Mouse (Mus musculus) G1E-ER4 (cell line): ENCODE data around the gene Glrx. TPM values are rescaled to one million over a fixed set of nuclear protein-coding genes. Genes with fewer than 3 reads are reported as not detected.

Experiments used
- GATA1 ChIP-seq: IDR thresholded peaks from one replicate; pipeline ENCODE4 v1.8.0; 2012; ENCODE audit warnings: low read length, inconsistent platforms
- polyA plus RNA-seq: library from polyadenylated mRNA; stranded (reverse); fragments of >175 nt; gene quantifications from 2 replicates; pipeline ENCODE4 v1.2.3, GENCODE M21; 2012

Glrx gene
- 1.3 and 2.4 TPM in 2 replicates for polyA plus RNA-seq

DNA sequence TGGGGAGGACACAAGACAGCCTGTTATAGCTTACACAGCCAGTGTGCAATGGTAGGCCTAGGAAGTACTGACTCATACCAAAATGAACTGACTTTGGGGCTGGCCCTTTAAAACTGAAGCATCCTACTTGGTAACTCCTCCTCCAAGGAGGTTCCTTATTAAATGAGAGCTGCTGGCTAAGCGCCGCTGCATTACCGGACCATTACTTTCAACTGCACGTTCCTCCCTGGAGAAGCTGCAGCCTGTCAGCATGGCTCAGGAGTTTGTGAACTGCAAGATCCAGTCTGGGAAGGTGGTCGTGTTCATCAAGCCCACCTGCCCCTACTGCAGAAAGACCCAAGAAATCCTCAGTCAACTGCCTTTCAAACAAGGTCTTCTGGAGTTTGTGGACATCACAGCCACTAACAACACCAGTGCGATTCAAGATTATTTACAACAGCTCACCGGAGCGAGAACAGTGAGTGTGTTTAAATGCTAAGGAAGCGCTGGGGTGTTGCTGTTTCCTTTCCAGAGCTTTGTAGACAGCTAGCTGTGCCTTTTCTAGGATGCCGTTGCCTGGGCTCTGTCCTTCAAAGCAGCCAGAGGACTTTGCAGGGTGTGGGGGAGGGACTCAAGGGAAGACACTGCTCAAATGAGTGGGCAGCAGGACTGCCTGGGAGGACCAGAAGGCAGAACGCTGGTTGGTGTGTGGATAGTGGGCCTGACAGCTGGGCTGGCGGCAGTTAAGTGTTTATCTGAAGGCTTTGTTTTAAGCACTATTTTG is at the start of gene Glrx:
Gene Glrx, plus strand, starts transcription at position 150 of the 763 bp plus-strand sequence.
- TF ChIP-seq GATA1: no peak

DNA sequence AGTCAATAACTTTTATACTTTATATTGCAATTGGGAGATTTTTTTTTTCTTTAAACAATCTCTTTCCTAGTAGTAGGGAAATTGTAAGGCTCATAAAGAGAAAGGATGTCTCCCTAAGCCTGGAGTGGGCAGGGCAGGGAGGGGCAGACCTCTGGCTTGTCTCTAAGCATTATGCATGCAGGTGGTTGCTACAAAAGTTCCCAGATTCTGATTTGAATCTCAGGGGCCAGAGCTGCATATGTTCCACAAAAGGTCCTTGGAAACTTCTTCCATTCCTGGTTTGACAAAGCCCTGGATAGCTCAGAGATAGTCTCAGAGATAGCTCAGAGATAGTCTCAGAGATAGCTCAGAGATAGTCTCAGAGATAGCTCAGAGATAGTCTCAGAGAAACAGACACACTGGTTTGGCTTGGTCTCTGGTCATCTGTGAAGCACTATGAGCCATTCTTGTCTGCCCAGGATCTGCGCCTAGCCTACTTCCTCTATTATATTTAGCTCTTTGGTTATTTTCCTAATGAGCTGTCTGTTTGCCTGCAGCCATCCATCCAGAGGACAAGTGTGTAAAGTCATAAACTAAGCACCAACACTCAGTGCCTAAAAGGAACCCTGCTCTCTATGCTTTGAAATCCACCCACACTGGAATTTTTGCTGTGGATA is 49.0 kb upstream of the Glrx start:
- no peak for TF ChIP-seq GATA1

DNA sequence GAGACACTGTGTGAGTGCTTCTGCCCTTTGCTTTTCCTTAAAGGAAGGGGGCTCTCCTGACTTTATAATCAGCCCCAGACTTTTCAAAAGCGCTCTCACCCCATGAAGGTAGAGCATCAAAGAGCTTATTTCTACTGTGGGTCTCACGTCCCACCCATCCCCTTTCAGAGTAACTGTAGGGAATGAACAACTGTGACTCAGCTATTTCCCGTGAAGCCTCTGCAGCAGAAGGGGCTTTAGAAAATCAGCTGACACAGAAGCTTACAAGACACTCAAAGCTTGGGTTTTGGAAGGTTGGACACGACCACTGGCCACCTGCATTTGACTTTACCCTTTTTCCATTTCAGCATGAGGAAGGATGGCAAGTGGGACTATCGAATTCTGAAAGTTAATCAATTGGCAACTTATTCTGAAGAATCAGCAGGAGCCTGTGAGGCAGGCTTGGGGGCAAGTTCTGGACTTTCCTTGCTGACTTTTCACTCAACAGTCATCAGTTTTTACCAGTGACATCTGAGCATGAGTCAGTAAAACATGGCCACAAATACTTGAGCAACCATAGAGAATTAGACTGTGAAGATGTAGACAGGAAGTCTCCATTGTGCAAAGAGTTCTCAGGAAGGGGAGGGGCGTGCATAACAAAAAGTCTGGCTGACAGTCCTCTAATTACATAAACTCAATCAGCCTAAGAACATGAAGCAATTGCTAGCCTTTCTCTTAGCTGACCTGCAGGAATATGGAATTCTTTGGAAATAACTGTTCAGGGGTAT is 45.6 kb upstream of the Glrx start:
- TF ChIP-seq GATA1: no peak

DNA sequence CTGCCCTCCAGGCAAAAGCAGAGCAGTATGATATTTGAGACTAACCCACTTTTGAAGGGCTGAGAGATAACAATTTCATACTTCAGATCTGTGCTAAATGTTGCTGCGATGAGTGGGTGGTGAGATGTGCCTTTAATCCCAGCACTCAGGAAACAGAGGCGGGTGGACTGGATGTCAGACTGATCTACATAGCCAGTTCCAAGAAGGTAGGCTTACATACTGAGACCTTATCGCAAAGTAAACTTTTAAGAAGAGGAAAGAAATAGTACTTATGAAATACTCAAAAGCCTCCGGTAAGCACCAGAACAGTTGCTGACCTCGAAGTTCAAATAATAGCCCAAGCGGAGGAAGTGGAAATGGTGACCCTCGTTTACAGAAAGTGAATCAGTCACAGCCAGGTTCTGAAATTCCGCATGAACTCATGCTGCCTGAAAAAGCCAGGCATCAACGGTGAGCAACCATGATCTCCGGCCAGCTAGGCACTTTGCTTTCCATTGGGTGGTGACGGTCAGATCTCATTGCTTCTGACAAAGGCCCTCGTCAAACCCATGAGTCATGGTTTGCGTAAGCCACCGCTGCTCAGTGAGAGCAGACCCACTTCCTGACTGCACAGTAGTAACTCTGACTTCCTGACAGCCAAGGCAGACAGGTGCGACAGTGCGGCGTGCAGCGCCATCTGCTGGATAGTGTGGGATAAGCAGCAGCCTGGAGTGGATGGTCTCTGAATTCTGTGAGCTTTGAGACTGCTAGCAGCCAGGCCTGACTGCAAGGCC is 42.1 kb upstream of the Glrx start:
- no peak for TF ChIP-seq GATA1

DNA sequence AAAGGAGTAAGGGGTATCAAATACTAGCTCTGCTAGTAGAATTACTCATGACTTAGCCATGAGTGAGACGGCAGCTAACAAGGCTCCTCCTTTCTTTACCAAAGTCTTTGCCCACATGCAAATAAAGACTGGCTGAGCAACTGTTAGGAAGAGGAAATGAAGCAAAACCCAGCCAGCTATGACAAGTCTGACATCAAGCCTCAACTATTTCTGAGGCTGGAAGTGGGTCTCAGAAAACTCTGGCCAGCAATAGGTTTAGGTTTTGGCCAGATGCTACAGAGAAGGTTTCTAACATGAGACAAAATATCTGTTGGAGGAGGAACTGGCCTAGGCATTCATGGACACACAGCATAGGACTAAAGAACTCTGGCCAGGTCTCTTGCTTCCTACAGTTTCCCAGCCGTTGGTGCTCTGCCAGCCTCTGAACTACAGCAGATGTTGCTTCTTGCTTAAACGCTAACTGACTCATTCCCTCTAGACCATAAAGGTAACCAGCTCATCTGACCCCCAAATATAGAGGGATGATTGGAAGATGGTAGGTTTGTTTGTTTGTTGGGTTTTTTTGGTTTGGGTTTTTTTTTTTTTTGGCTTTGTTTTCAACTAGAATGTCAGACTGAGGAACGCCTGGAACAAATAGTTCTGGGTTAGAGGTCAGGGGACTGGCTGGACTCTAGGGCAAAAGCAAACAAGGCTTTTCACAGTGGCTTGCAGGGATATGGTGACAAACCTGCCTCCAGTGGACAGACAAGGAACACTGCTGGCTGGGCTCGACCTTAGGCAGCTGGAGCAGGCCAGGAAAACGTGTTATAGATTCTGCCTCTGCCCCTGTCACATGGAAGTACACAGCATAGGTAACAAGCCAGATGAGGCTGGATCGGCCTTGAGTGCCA is 41.0 kb upstream of the Glrx start:
- TF ChIP-seq GATA1: no peak

DNA sequence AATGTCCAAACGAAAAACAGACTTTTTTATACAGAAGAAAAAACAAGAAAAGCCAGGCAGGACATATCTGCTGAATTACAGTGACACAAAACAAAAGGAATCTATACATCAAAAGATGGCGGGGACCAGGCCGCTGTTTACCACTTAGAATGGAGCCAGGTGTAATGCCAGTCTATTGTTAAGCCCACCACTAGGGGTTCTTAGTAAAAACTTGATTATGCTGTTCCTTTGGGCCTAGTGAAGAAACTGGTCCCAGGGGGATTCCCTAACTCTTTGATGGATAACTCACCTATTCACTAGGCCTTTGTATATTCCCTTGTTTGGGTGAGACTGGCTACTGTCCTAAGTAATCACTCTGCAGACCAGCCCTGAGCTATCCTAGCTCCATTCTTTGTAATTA is 40.2 kb upstream of the Glrx start:
- TF ChIP-seq GATA1: no peak

DNA sequence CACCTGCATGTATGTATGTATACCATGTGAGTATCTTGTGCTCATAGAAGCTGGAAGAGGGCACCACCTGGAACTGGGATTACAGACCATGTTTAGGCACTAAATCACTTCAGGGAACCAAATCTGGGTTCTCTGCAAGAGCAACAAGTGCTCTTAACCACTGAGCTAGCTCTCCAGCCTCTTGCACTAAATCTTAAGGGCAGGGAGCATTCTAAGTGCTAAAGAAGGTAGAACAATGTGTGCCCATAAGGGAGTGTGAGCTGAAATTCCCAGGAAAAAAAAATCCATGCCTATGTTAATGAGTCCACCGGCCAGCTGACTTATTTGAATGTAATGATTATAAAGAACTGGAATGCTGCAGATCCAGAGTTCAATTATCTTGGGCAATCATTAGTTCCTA is 31.7 kb upstream of the Glrx start:
- no peak for TF ChIP-seq GATA1

DNA sequence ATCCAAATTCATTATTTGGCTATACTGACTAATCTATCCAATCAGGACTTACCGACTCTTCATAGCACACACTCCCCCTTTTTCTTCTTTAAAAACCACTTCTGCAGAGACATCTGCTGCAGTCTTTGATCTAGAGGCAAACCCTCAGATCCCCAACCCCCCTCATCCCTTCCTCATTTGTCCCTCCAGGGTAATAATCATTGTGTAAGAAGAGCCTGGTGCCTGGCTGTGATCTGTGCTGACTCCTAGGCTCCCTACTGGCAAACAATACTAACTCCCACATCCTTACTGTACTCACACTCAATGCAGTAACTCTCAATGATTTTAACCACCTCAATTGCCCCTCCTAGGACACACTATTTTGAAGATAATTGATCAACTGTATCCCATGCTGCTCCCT is 29.7 kb upstream of the Glrx start:
- no peak for TF ChIP-seq GATA1

DNA sequence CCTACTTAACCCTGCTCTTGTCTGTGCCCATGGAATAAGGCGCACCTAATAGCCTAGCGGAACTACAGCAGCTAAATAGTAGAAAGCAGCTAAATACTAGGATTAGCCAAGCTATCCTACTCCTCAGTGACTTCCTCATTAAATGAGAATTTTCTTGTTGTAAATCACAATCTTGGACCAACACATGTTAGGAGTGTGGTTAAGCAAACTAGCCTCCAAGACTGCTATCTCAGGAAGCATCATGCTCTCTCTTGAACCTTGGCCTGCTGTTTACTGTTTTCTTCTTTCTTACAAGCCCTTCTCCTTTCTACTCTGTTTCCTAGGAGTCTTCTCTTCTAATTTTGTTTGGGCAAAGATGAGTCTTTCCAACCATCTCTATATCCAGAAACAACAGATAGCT is 22.5 kb upstream of the Glrx start:
- TF ChIP-seq GATA1: no peak

DNA sequence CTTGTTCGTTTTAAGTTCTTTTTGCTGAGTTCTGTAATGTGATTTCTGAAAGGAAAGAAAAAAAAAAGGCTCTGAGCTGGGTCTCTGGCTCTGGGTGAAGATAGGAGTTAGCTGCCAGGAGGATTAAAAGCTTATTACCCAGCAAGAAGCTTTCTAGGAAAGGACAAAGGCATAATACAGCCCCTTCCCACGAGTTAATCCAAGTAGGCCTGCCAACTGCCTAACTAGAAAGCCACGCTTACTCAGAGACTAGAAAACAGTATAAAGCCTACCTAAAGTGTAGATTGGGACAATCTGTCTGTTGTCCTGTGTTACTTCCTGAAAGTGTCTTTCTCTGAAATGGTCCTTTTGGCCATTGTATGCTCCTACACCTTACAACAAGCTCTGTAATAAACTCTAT is 21.2 kb upstream of the Glrx start:
- no peak for TF ChIP-seq GATA1

DNA sequence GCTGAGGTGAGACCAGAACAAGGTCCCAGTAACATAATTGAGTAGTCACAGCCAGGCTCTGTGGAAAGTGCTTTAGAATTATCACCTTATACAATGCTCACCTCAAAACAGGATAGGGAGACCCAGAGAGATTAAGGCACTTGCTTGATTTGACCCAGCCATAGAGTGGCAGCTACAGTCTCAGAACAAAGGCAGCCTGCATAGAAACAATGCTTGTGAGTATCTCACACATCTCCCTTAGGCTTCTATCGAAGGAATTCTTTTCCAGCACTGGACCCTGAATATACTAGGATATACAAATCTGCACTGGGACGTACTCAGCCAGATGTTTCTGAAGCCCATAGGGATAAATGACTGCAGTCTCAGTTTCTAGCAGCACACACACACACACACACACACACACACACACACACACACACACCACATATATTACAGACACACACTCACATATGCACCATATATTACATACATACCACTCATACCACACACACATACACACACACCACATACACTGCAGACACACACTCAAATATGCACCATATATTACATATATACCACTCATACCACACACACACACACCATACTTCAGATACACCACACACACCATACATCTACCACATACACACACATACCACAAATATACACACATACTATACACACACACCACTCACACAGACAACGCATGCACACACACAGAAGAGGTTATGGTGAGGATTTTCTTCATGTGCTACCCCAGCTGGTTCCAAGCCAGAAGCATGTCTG is 20.5 kb upstream of the Glrx start:
- no peak for TF ChIP-seq GATA1

DNA sequence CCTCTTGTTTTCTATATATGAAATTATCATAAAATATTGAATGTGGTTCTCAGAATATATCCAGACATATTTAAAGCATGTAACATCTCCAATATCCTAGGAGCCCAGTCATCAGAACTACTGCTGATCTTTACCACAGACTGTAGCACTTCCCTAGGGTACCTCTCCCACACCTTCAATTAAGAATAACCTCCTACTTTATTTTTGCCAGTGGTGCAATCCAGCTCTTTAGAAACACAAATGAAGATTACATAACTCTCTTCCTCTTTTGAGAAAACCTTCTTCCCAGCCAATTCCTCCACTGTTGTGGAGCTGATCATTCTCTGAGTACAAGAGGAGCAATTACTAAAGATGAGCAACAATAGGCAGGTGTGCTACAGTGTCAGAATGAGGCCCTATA is 19.8 kb upstream of the Glrx start:
- no peak for TF ChIP-seq GATA1

DNA sequence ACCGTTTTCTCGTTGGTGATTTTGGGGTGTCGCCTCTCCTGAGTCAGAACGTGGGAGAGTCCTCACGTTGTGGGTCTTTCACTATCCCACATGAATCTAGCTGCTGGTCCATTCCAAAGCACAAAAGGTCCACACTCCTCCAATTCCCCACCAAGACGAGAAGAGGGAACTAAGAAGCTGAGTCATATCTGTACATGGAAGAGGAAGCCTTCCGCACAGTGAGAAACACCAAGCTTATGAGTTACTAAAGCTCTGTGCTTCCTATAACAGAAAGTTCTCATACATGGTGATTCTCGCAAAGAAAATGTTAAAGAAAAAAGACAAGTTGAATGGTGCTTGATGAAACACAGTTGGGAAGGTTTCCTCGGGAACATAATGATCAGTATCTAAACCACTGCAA is 16.5 kb upstream of the Glrx start:
- no peak for TF ChIP-seq GATA1
